Mouse (Mus musculus): ENCODE measurements at regions not wholly inside any gene's neighbourhood (a gene's known extent, or its start where the extent isn't known, plus 50 kb on each side); places are given as distances from the start of the nearest gene placed in this dataset.

DNA sequence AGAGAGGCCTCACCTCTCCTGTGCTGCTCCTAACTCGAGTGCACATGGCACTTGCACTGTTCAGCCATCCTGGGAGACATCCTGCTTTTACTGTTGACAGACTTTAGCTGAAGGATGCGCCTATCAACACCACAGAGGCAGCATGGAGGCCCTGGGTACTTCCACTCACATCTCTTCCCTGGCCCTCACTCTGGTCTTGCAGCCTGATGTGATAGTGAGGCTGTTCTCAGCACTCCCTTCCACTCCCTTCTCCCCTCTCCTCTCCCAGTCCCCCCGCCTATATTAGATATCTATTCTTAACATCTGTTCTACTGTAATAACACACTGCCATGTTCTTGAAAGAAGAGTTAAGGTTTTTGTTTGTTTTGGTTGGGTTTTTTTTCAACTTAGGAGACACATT is 50.2 kb upstream of the Bod1 start:
- DNase-seq (ENCODE audit: low spot score): no peak
- no peak for ATAC-seq (ENCODE audit: insufficient read depth, low FRiP score, low TSS enrichment)
- no peaks in the 10 kb centered on the region for H3K27me3 ChIP-seq (ENCODE audit: control insufficient read depth, insufficient read depth, low read length)
- no peak overlapping the region for H3K4me2 ChIP-seq (ENCODE audit: low read depth)
- WGBS: 74% methylated on average over 3 of the region's 3 CpGs
- no peaks in the 10 kb centered on the region for H3K36me3 ChIP-seq (ENCODE audit: control insufficient read depth, insufficient read depth, low read length)
- H3K9ac ChIP-seq (ENCODE audit: low read length): no peak overlapping the region
- no peak overlapping the region for H3K4me3 ChIP-seq (ENCODE audit: low read depth, low read length)
- H3K9me3 ChIP-seq (ENCODE audit: control insufficient read depth, low read length): no peaks in the 10 kb centered on the region
- H3K27ac ChIP-seq (ENCODE audit: low read depth, low read length): no peak overlapping the region
- no peaks in the 10 kb centered on the region for H3K4me1 ChIP-seq (ENCODE audit: control insufficient read depth, insufficient read depth, low read length)

DNA sequence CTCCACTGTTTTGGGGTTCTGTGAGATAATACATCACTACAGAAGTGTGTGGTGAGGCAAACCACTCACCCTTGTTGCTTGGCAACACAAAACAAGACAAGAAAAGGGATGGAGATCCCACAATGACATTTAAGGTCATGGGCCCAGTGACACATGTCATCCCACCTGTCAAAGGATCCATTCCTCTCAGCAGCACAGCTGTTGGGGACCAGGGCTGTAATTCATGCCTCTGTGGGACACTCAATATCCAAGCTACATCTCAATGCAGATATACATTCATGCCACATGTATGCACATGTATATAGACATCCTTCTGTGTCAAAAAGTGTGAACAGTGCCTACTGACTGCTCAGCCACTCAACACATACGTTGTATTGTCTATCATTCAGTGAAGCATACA is 52.8 kb upstream of the Bod1 start:
- WGBS: 81% methylated on average over 1 of the region's 1 CpGs

DNA sequence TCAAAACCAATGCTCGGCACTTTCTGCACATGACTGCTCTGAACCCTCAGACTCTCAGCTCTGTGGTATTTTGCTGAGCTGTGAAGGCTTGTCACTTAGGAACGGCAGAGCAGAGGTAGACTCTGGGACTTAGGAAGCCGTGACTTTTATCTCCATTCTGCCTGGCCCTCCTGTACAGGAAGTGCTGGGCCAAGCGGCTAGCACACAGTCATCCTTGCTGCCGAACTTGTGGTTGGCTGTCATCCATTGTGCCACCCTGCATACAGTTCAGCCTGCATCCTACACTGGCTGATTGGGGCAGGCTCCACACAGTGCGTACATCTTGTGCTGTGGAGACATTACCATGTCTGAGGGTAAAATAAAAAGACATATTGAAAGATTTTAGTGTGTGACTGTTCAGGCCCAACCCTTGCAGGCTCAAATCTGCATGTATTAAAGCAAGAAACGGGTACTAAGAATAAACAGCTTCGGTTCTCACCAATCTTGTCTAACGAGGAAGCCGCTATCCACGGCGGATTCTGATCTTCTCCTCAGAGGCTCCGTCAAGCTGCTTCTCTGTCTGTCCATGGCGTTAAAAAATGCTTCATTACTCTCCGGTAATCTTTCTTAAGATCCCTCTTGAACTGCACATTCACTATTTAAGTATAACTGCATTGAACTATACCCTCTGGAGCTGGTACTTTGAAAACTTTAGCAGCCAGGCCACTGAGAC is 54.4 kb upstream of the Bod1 start:
- no peak for ATAC-seq (ENCODE audit: insufficient read depth, low FRiP score, low TSS enrichment)
- no peak overlapping the region for H3K9ac ChIP-seq (ENCODE audit: low read length)
- H3K36me3 ChIP-seq (ENCODE audit: control insufficient read depth, insufficient read depth, low read length): no peaks in the 10 kb centered on the region
- H3K4me3 ChIP-seq (ENCODE audit: low read depth, low read length): no peak overlapping the region
- no peaks in the 10 kb centered on the region for H3K4me1 ChIP-seq (ENCODE audit: control insufficient read depth, insufficient read depth, low read length)
- no peaks in the 10 kb centered on the region for H3K27me3 ChIP-seq (ENCODE audit: control insufficient read depth, insufficient read depth, low read length)
- WGBS: 89% methylated on average over 15 of the region's 15 CpGs
- DNase-seq (ENCODE audit: low spot score): no peak
- no peak overlapping the region for H3K4me2 ChIP-seq (ENCODE audit: low read depth)
- H3K9me3 ChIP-seq (ENCODE audit: control insufficient read depth, low read length): no peaks in the 10 kb centered on the region
- no peak overlapping the region for H3K27ac ChIP-seq (ENCODE audit: low read depth, low read length)

More for the DNA sequence above, 52.8 kb upstream of the Bod1 start:
- ATAC-seq (ENCODE audit: insufficient read depth, low FRiP score, low TSS enrichment) (no peak), DNase-seq (ENCODE audit: low spot score) (no peak)
- H3K9me3 ChIP-seq (ENCODE audit: control insufficient read depth, low read length): no peaks in the 10 kb centered on the region
- H3K4me2 ChIP-seq (ENCODE audit: low read depth): no peak overlapping the region
- no peak overlapping the region for H3K9ac ChIP-seq (ENCODE audit: low read length)
- H3K27ac ChIP-seq (ENCODE audit: low read depth, low read length): no peak overlapping the region
- H3K27me3 ChIP-seq (ENCODE audit: control insufficient read depth, insufficient read depth, low read length): no peaks in the 10 kb centered on the region
- H3K4me3 ChIP-seq (ENCODE audit: low read depth, low read length): no peak overlapping the region
- H3K4me1 ChIP-seq (ENCODE audit: control insufficient read depth, insufficient read depth, low read length): no peaks in the 10 kb centered on the region
- no peaks in the 10 kb centered on the region for H3K36me3 ChIP-seq (ENCODE audit: control insufficient read depth, insufficient read depth, low read length)

DNA sequence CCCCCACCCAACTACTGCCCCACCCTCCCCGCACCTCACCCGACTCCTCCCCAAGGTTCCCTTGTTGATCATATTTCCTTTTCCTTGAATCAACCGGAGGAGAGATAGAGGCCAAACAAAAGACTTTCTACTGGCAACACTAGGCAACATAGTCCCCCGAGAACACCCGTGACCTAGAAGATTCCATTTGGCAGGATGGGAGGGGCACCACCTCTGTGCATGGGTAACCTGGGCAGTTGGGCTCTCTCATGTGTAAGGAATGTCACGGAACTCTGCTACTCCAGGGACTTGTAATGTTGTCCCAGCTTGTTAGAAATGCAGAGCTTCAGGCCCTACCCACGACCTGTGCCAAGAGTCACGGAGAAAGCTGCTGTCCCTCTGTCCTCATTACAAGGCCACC is 55.6 kb upstream of the Bod1 start:
- no peak for ATAC-seq (ENCODE audit: insufficient read depth, low FRiP score, low TSS enrichment)
- H3K27me3 ChIP-seq (ENCODE audit: control insufficient read depth, insufficient read depth, low read length): no peaks in the 10 kb centered on the region
- no peak overlapping the region for H3K9ac ChIP-seq (ENCODE audit: low read length)
- H3K27ac ChIP-seq (ENCODE audit: low read depth, low read length): no peak overlapping the region
- 92% methylated on average over 8 of the region's 8 CpGs for WGBS
- H3K36me3 ChIP-seq (ENCODE audit: control insufficient read depth, insufficient read depth, low read length): no peaks in the 10 kb centered on the region
- H3K9me3 ChIP-seq (ENCODE audit: control insufficient read depth, low read length): no peaks in the 10 kb centered on the region
- H3K4me2 ChIP-seq (ENCODE audit: low read depth): no peak overlapping the region
- H3K4me1 ChIP-seq (ENCODE audit: control insufficient read depth, insufficient read depth, low read length): no peaks in the 10 kb centered on the region
- DNase-seq (ENCODE audit: low spot score): no peak
- H3K4me3 ChIP-seq (ENCODE audit: low read depth, low read length): no peak overlapping the region

DNA sequence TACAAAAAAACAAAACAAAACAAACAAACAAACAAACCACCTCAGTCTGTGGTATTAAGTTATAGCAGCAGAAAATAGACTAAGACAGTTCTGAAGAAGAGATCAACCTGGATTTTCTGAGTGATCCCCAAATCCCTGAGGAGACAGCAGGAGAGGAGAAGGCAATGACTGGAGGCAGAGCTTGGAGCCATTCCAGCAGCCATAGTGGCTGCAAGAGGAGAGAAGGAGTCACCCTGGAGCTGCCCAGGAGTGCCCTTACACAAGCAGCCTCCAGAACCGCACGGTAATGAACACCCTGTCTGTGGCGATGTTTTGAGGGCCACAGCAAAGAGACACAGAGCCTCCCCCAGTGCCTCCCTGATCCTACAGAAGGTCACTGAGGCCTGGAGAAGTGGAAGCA is 58.0 kb upstream of the Bod1 start:
- no peak for DNase-seq (ENCODE audit: low spot score)
- Histone ChIP-seq H3K27ac (ENCODE audit: low read depth, low read length) (no peak overlapping the region), H3K27me3 (ENCODE audit: control insufficient read depth, insufficient read depth, low read length) (no peaks in the 10 kb centered on the region), H3K36me3 (ENCODE audit: control insufficient read depth, insufficient read depth, low read length) (no peaks in the 10 kb centered on the region), H3K4me3 (ENCODE audit: low read depth, low read length) (no peak overlapping the region), H3K4me1 (ENCODE audit: control insufficient read depth, insufficient read depth, low read length) (peaks cover 8% of the 10 kb centered on the region), H3K4me2 (ENCODE audit: low read depth) (no peak overlapping the region), H3K9me3 (ENCODE audit: control insufficient read depth, low read length) (no peaks in the 10 kb centered on the region), H3K9ac (ENCODE audit: low read length) (no peak overlapping the region)
- no peak for ATAC-seq (ENCODE audit: insufficient read depth, low FRiP score, low TSS enrichment)
- 82% methylated on average over 3 of the region's 3 CpGs for WGBS

DNA sequence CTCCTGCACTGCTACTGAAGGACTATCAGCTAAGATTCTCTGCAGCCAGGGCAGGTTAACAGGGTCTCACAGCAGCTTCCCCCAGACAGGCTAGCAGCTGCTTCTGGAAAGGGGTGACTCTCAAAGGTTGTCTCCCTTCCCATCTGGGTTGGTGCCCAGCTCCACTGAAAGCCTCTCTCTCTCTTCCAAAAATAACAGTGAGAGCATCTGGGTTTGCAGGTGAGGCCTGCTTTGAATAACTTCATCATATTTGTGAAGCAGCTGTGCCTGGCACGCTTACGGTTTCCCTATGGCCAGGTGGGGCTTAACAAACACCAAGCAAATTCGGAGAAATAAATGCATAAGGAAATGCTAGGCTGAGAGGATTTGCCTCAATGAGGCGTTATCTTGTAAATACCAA is 58.5 kb upstream of the Bod1 start:
- ATAC-seq (ENCODE audit: insufficient read depth, low FRiP score, low TSS enrichment) (no peak), DNase-seq (ENCODE audit: low spot score) (no peak)
- no peaks in the 10 kb centered on the region for H3K36me3 ChIP-seq (ENCODE audit: control insufficient read depth, insufficient read depth, low read length)
- no peaks in the 10 kb centered on the region for H3K27me3 ChIP-seq (ENCODE audit: control insufficient read depth, insufficient read depth, low read length)
- H3K27ac ChIP-seq (ENCODE audit: low read depth, low read length): no peak overlapping the region
- H3K9me3 ChIP-seq (ENCODE audit: control insufficient read depth, low read length): no peaks in the 10 kb centered on the region
- H3K4me3 ChIP-seq (ENCODE audit: low read depth, low read length): no peak overlapping the region
- H3K4me1 ChIP-seq (ENCODE audit: control insufficient read depth, insufficient read depth, low read length): peaks cover 8% of the 10 kb centered on the region
- WGBS: 83% methylated on average over 4 of the region's 4 CpGs
- H3K4me2 ChIP-seq (ENCODE audit: low read depth): no peak overlapping the region
- no peak overlapping the region for H3K9ac ChIP-seq (ENCODE audit: low read length)

DNA sequence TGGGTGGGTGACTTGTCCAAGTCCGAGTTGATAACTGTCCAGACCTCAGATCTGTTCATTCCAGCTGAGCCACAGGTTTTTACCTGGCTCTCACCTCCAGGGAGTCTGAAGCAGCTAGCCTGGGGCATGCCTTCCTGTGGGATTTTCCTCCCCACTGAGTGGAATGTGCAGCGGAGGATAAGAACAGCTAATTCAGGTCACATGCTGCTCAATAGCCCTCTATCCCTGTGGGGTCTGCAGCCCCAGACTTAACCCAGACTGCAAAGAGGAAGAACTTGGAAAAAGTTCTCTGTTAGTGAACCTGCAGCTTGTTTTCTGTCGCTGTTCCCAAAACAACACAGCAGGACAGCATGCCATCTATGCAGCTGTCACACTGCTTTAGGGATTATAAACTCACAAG is 59.0 kb upstream of the Bod1 start:
- WGBS: 38% methylated on average over 3 of the region's 3 CpGs
- Histone ChIP-seq H3K4me1 (ENCODE audit: control insufficient read depth, insufficient read depth, low read length) (peaks cover 8% of the 10 kb centered on the region), H3K27ac (ENCODE audit: low read depth, low read length) (no peak overlapping the region), H3K4me2 (ENCODE audit: low read depth) (no peak overlapping the region), H3K27me3 (ENCODE audit: control insufficient read depth, insufficient read depth, low read length) (no peaks in the 10 kb centered on the region), H3K9me3 (ENCODE audit: control insufficient read depth, low read length) (no peaks in the 10 kb centered on the region), H3K36me3 (ENCODE audit: control insufficient read depth, insufficient read depth, low read length) (no peaks in the 10 kb centered on the region), H3K4me3 (ENCODE audit: low read depth, low read length) (no peak overlapping the region), H3K9ac (ENCODE audit: low read length) (no peak overlapping the region)
- ATAC-seq (ENCODE audit: insufficient read depth, low FRiP score, low TSS enrichment) (no peak), DNase-seq (ENCODE audit: low spot score) (no peak)

DNA sequence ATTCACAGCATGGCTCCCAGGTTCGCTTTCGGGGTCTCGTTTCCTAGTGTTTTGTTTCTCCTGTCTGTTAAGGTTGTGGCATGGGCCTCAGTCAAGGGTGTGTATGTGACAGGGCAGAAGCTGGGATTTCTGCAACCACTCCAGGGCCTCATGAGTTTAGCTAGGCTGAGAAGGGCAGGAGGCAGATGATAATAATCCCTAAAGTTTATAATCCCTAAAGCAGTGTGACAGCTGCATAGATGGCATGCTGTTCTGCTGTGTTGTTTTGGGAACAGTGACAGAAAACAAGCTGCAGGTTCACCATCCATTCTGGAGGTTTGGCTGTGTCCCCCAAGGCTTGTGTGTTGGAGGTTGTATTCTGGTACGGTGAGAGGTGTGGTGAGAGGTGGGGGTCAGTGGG is 59.8 kb upstream of the Bod1 start:
- 75% methylated on average over 4 of the region's 4 CpGs for WGBS
- Histone ChIP-seq H3K4me1 (ENCODE audit: control insufficient read depth, insufficient read depth, low read length) (peaks cover 8% of the 10 kb centered on the region), H3K27me3 (ENCODE audit: control insufficient read depth, insufficient read depth, low read length) (no peaks in the 10 kb centered on the region), H3K36me3 (ENCODE audit: control insufficient read depth, insufficient read depth, low read length) (no peaks in the 10 kb centered on the region), H3K4me2 (ENCODE audit: low read depth) (no peak overlapping the region), H3K4me3 (ENCODE audit: low read depth, low read length) (no peak overlapping the region), H3K9ac (ENCODE audit: low read length) (no peak overlapping the region), H3K9me3 (ENCODE audit: control insufficient read depth, low read length) (no peaks in the 10 kb centered on the region), H3K27ac (ENCODE audit: low read depth, low read length) (no peak overlapping the region)
- DNase-seq (ENCODE audit: low spot score) (no peak), ATAC-seq (ENCODE audit: insufficient read depth, low FRiP score, low TSS enrichment) (no peak)

DNA sequence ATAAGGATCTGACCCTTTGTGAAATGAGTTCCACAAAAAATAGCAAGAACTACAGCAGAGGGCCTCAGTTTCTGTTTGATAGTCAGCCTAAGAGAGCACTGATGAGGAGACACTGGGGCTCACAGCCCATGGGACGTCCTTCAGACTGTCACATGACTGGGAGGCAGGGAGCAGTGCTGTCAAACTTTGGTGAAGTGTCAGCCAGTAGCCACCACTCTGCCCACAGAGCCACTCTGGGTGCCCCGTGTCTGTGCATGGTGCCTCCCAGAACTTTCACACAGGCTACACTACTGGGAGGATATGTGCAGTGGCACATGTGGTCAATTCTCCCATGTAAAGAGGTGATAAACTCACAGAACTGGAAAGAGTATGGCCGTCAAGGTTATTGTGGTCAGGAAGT is 60.7 kb upstream of the Bod1 start:
- no peak overlapping the region for H3K27ac ChIP-seq (ENCODE audit: low read depth, low read length)
- H3K9ac ChIP-seq (ENCODE audit: low read length): no peak overlapping the region
- no peaks in the 10 kb centered on the region for H3K27me3 ChIP-seq (ENCODE audit: control insufficient read depth, insufficient read depth, low read length)
- no peaks in the 10 kb centered on the region for H3K9me3 ChIP-seq (ENCODE audit: control insufficient read depth, low read length)
- ATAC-seq (ENCODE audit: insufficient read depth, low FRiP score, low TSS enrichment): no peak
- no peak overlapping the region for H3K4me3 ChIP-seq (ENCODE audit: low read depth, low read length)
- no peak overlapping the region for H3K4me2 ChIP-seq (ENCODE audit: low read depth)
- H3K36me3 ChIP-seq (ENCODE audit: control insufficient read depth, insufficient read depth, low read length): no peaks in the 10 kb centered on the region
- H3K4me1 ChIP-seq (ENCODE audit: control insufficient read depth, insufficient read depth, low read length): peaks cover 8% of the 10 kb centered on the region
- no peak for DNase-seq (ENCODE audit: low spot score)
- 70% methylated on average over 3 of the region's 3 CpGs for WGBS

Data from neural tube, embryonic 11.5 days (tissue).